Mouse (Mus musculus): ENCODE results near the gene Ajm1.

DNA sequence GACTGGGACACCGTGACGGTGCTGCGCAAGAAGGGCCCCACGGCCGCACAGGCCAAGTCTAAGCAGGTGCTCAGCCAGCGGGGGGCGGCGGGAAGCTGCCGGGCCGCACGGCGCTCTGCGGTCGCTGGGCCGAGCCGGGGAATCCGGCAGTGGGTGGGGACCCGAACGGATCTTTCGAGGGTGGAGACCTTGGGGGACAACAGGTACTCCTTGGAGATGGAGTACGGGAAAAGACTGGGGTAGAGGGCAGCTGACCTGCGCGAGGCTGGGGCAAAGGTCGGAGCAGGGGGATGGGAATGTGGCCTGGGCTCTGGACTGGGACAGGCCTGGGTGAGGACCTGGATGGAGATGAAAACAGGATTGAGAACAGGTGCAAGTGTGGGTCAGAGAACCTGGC lies 23.6 kb downstream of the Ajm1 start:
- TF ChIP-seq CTCF (IDR thresholded peaks at IDR 0.05; ENCODE audit: borderline replicate concordance, control insufficient read depth, extremely low read depth, insufficient read depth, low read length, poor library complexity), result no peak
- TF ChIP-seq POLR2A (IDR thresholded peaks at IDR 0.05; ENCODE audit: control insufficient read depth, extremely low read depth, insufficient read depth, low read length, poor library complexity), result no peak
